Comparison of ENCODE assay signal across 9 mouse cellular contexts in genomic region chr4:133750184-133750775, GRCm38 (mm10). TPM values are rescaled to one million over a fixed set of nuclear protein-coding genes. Genes with fewer than 3 reads are reported as not detected.
DNase-seq lines count a peak whose midpoint lies in the region; ATAC-seq and TF ChIP-seq lines count a peak whose summit lies in the region.
"Had no signal": no experiment of that assay in that cellular context is flagged by ENCODE, and none has a peak within 500 bp of the region (broad histone marks: within the 10 kb centered on the region; RNA-seq: fewer than 3 reads in every experiment).

No protein-coding gene starts in this region.

- H3K9ac ChIP-seq in kidney, postnatal 0 days (ENCODE audit: low read depth, low read length), result peak overlapping the region; percentile 40
- H3K9ac ChIP-seq in embryonic facial prominence, embryonic 12.5 days, result peak overlapping the region; percentile 100
- peak overlapping the region; percentile 55 for H3K9ac ChIP-seq in hindbrain, embryonic 16.5 days (ENCODE audit: low read depth, low read length)

- TF ChIP-seq POLR2A in myocyte (IDR thresholded peaks at IDR 0.05; ENCODE audit: insufficient read length, low read depth), result no peak

- no peaks in the 10 kb centered on the region for H3K9me3 ChIP-seq in kidney, postnatal 0 days (replicated peaks; ENCODE audit: low read length)
- no peaks in the 10 kb centered on the region for H3K9me3 ChIP-seq in embryonic facial prominence, embryonic 12.5 days
- H3K9me3 ChIP-seq in hindbrain, embryonic 16.5 days (ENCODE audit: control insufficient read depth, low read length), result no peaks in the 10 kb centered on the region

- DNase-seq in kidney, postnatal 0 days (ENCODE audit: low spot score), result no peak
- no peak for DNase-seq in kidney, adult 8-10 months
- no peak for DNase-seq in adrenal gland, postnatal 4 days (ENCODE audit: low spot score in 2 of 2)
- DNase-seq in testis, postnatal 10 days (ENCODE audit: low spot score), result no peak
- DNase-seq: kidney, postnatal 10 days had no signal

- peak overlapping the region; percentile 84 for H3K4me2 ChIP-seq in kidney, postnatal 0 days (ENCODE audit: low read length)
- peak overlapping the region; percentile 86 for H3K4me2 ChIP-seq in embryonic facial prominence, embryonic 12.5 days (replicated peaks)
- peak overlapping the region; percentile 86 for H3K4me2 ChIP-seq in hindbrain, embryonic 16.5 days (ENCODE audit: low read length)
- H3K4me2 ChIP-seq in myocyte (ENCODE audit: low read depth), result peak overlapping the region; percentile 77

- H3ac ChIP-seq in myocyte (ENCODE audit: control insufficient read depth, insufficient read length), result no peak overlapping the region

- 12% methylated on average over 7 of the region's 7 CpGs for WGBS in kidney, postnatal 0 days
- 44% methylated on average over 7 of the region's 7 CpGs for WGBS in embryonic facial prominence, embryonic 12.5 days
- WGBS in hindbrain, embryonic 16.5 days, result 27% methylated on average over 7 of the region's 7 CpGs

- TF ChIP-seq CTCF in kidney, postnatal 0 days (IDR thresholded peaks at IDR 0.05; ENCODE audit: low read depth), result no peak

- H3K27ac ChIP-seq in kidney, postnatal 0 days, result no peak overlapping the region
- H3K27ac ChIP-seq in embryonic facial prominence, embryonic 12.5 days, result peak overlapping the region; percentile 42; the same call in 1 of the 2 replicates
- H3K27ac ChIP-seq in hindbrain, embryonic 16.5 days (ENCODE audit: low read depth, low read length), result no peak overlapping the region

- no peaks in the 10 kb centered on the region for H3K27me3 ChIP-seq in kidney, postnatal 0 days (ENCODE audit: insufficient read depth, low read length)
- no peaks in the 10 kb centered on the region for H3K27me3 ChIP-seq in embryonic facial prominence, embryonic 12.5 days
- no peaks in the 10 kb centered on the region for H3K27me3 ChIP-seq in hindbrain, embryonic 16.5 days (replicated peaks; ENCODE audit: control insufficient read depth, insufficient read depth, low read length)
- H3K27me3 ChIP-seq in myocyte (ENCODE audit: control insufficient read depth, insufficient read depth, insufficient read length), result no peaks in the 10 kb centered on the region

- no peak for ATAC-seq in kidney, postnatal 0 days (replicated peaks; ENCODE audit: low FRiP score, low read depth)
- no peak for ATAC-seq in embryonic facial prominence, embryonic 12.5 days (ENCODE audit: insufficient number of reproducible peaks, insufficient read depth, low FRiP score, low TSS enrichment)
- no peak for ATAC-seq in hindbrain, embryonic 16.5 days
- no peak for ATAC-seq in monocyte, adult 5-6 weeks (replicated peaks; ENCODE audit: insufficient number of reproducible peaks, low FRiP score, low TSS enrichment, poor library complexity, severe bottlenecking)

- H3K4me1 ChIP-seq in kidney, postnatal 0 days (replicated peaks; ENCODE audit: insufficient read depth, low read length), result peaks cover 18% of the 10 kb centered on the region
- H3K4me1 ChIP-seq in embryonic facial prominence, embryonic 12.5 days, result peaks cover 47% of the 10 kb centered on the region
- H3K4me1 ChIP-seq in hindbrain, embryonic 16.5 days (ENCODE audit: control insufficient read depth, insufficient read depth, low read depth, low read length), result peaks cover 49% of the 10 kb centered on the region

- peak overlapping the region; percentile 100 for H3K4me3 ChIP-seq in kidney, postnatal 0 days (replicated peaks; ENCODE audit: low read depth, low read length)
- peak overlapping the region; percentile 100 for H3K4me3 ChIP-seq in embryonic facial prominence, embryonic 12.5 days
- H3K4me3 ChIP-seq in hindbrain, embryonic 16.5 days (ENCODE audit: low read length), result peak overlapping the region; percentile 90
- H3K4me3 ChIP-seq in myocyte, result peak overlapping the region; percentile 65

- no peaks in the 10 kb centered on the region for H3K36me3 ChIP-seq in kidney, postnatal 0 days (ENCODE audit: insufficient read depth, low read length)
- H3K36me3 ChIP-seq in embryonic facial prominence, embryonic 12.5 days, result peaks cover 14% of the 10 kb centered on the region
- no peaks in the 10 kb centered on the region for H3K36me3 ChIP-seq in hindbrain, embryonic 16.5 days (ENCODE audit: control insufficient read depth, insufficient read depth, low read length)
- H3K36me3 ChIP-seq in myocyte (ENCODE audit: control insufficient read depth, insufficient read depth), result peaks cover 7% of the 10 kb centered on the region

- H3K79me2 ChIP-seq in myocyte (ENCODE audit: control insufficient read depth, insufficient read depth), result peaks cover 72% of the 10 kb centered on the region

TF ChIP-seq in myocyte, 11 proteins besides CTCF, POLR2A, EP300 and RAD21:
- no peak for TF ChIP-seq TCF3 (IDR thresholded peaks at IDR 0.05; ENCODE audit: insufficient read length, low read depth)
- no peak for TF ChIP-seq REST (IDR thresholded peaks at IDR 0.05; ENCODE audit: insufficient read depth, insufficient read length)
- no peak for TF ChIP-seq CEBPB (IDR thresholded peaks at IDR 0.05; ENCODE audit: insufficient read depth, poor library complexity, severe bottlenecking)
- TF ChIP-seq TCF12 (IDR thresholded peaks at IDR 0.05; ENCODE audit: insufficient read depth, poor library complexity, severe bottlenecking), result no peak

RNA-seq across cellular contexts. Expression of gene Arid1a, which starts 6.3 kb away (rescaled TPM):
- 17.9 and 19.3 TPM in 2 replicates for polyA plus RNA-seq in kidney, postnatal 0 days (2015; fragmentation: Nextera tagmentation; extraction: Ambion mirVana)
- polyA plus RNA-seq in embryonic facial prominence, embryonic 12.5 days (2016; fragmentation: Nextera tagmentation; extraction: Ambion mirVana), result 37.5 and 40.1 TPM in 2 replicates
- 24.2 and 25.2 TPM in 2 replicates for polyA plus RNA-seq in hindbrain, embryonic 16.5 days (2015; fragmentation: Nextera tagmentation; extraction: Ambion mirVana)
- polyA plus RNA-seq in myocyte (2012; fragmentation: generic; extraction: Trizol), result 23.2 TPM
- total RNA-seq in adrenal gland, postnatal 4 days (2021), result 10 to 100 TPM; 77.3 to 89.1 TPM
- 30.6 to 80.8 TPM (median 34.0 TPM) in 3 replicates for total RNA-seq in monocyte, adult 5-6 weeks (2017)

Comparison
In these comparisons a context has a peak if more than half of its experiments do, and no peak if none do; other contexts are left out.
1. H3K9ac ChIP-seq: peak in every context shown above with its lines; median percentile 100 in embryonic facial prominence, embryonic 12.5 days; 55 in hindbrain, embryonic 16.5 days; 40 in kidney, postnatal 0 days.